Mouse (Mus musculus) embryonic facial prominence, embryonic 11.5 days (tissue): Measurements from ENCODE around the gene Rnf212. TPM values are rescaled to one million over a fixed set of nuclear protein-coding genes. Genes with fewer than 3 reads are reported as not detected.

Experiments used
- ATAC-seq: fragments of 200-750 bp; cut with Nextera tagmentation; replicated peaks from 2 replicates; pipeline ENCODE4 v1.8.0; 2017; ENCODE audit warnings: low read depth; ENCODE audit not compliant: insufficient number of reproducible peaks, low FRiP score, low TSS enrichment
- DNase-seq: peaks from one replicate; pipeline ENCODE4 v3.0.0-alpha.2; 2015; ENCODE audit warnings: low spot score
- H3K27ac ChIP-seq: fragments of 300-500 bp; sonication (generic); replicated peaks from 2 replicates; pipeline ENCODE4 v1.5.1; 2014; ENCODE audit warnings: mild to moderate bottlenecking, low read depth, low read length, control low read depth
- H3K27me3 ChIP-seq: fragments of 300-500 bp; sonication (generic); 2 replicates; pipeline ENCODE4 v1.6.1; 2014; ENCODE audit warnings: mild to moderate bottlenecking, low read length, moderate library complexity, mixed read lengths; ENCODE audit not compliant: control insufficient read depth, insufficient read depth
- H3K36me3 ChIP-seq: fragments of 300-500 bp; sonication (generic); replicated peaks from 2 replicates; pipeline ENCODE4 v1.6.1; 2014; ENCODE audit warnings: low read depth, mild to moderate bottlenecking, low read length, moderate library complexity, mixed read lengths; ENCODE audit not compliant: control insufficient read depth, insufficient read depth
- H3K4me1 ChIP-seq: fragments of 300-500 bp; sonication (generic); 2 replicates; pipeline ENCODE4 v1.6.1; 2014; ENCODE audit warnings: low read length, mixed read lengths; ENCODE audit not compliant: control insufficient read depth, insufficient read depth
- H3K4me2 ChIP-seq: fragments of 300-500 bp; sonication (generic); 2 replicates; pipeline ENCODE4 v1.6.1; 2014; ENCODE audit warnings: low read depth, mild to moderate bottlenecking, control low read depth, low read length, moderate library complexity
- H3K4me3 ChIP-seq: fragments of 300-500 bp; sonication (generic); 2 replicates; pipeline ENCODE4 v1.5.1; 2014; ENCODE audit warnings: low read depth, low read length, control low read depth
- H3K9ac ChIP-seq: fragments of 300-500 bp; sonication (generic); replicated peaks from 2 replicates; pipeline ENCODE4 v1.6.1; 2014; ENCODE audit warnings: mild to moderate bottlenecking, control low read depth, low read length
- H3K9me3 ChIP-seq: fragments of 300-500 bp; sonication (generic); replicated peaks from 2 replicates; pipeline ENCODE4 v1.6.1; 2016; ENCODE audit warnings: mild to moderate bottlenecking, low read length, inconsistent platforms, mixed read lengths; ENCODE audit not compliant: control insufficient read depth
- WGBS: fragments of 180-500 bp; shearing (Covaris S2); extraction: QIAGEN DNeasy Blood & Tissue Kit; methylation state at CpG from one replicate; pipeline ENCODE4 v1.1.7; 2014; 5-methylcytosine and 5-hydroxymethylcytosine counted together
- polyA plus RNA-seq: library from polyadenylated mRNA; unstranded; fragments of >200 nt; fragmentation: Nextera tagmentation; extraction: Ambion mirVana; gene quantifications from 2 replicates; pipeline ENCODE4 v1.2.1, GENCODE M21; 2014

Gene Rnf212
- polyA plus RNA-seq, 1 experiment from 2014 or later: 0.69 TPM

- no peaks in the 10 kb centered on the region for H3K27me3 ChIP-seq
- H3K27ac ChIP-seq: no peak overlapping the region
- H3K9ac ChIP-seq: no peak overlapping the region
- DNase-seq (no peak), ATAC-seq (no peak)
- H3K4me2 ChIP-seq: no peak overlapping the region
- H3K4me3 ChIP-seq: no peak overlapping the region
- WGBS: 48% methylated on average over 2 of the region's 2 CpGs
- H3K4me1 ChIP-seq: no peaks in the 10 kb centered on the region
- H3K9me3 ChIP-seq: no peaks in the 10 kb centered on the region
- H3K36me3 ChIP-seq: no peaks in the 10 kb centered on the region
These were observed 50.8 kb downstream of the Rnf212 start for GRCm38 (mm10) chr5:108724006-108724405.

GRCm38 (mm10) chr5:108719761-108720160, 55.0 kb downstream of the Rnf212 start:
- Histone ChIP-seq H3K9me3 (no peaks in the 10 kb centered on the region), H3K36me3 (no peaks in the 10 kb centered on the region), H3K27me3 (no peaks in the 10 kb centered on the region), H3K27ac (no peak overlapping the region), H3K4me3 (no peak overlapping the region), H3K9ac (no peak overlapping the region), H3K4me1 (no peaks in the 10 kb centered on the region), H3K4me2 (no peak overlapping the region)
- no peak for ATAC-seq
- DNase-seq: no peak
- WGBS: 72% methylated on average over 7 of the region's 7 CpGs

DNA sequence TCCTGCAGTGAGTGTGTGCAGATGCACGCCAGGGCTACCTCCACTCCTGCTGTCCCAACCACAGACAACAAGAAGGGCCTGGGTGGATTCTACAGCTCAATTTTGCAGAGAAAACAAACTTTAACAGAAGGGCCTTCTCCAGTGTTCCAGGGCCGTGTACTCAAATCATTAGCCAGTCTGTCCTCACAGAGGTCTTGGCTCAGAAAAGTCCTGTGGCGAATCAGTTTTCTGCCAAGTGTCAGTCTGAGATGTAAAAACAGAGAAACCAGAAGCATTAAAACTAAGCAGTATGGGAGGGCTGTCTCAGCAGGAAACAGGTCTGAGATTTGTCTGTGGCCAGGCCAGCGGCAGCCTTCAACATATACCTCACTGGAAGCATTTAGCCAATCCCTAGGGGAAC, 56.7 kb downstream of the Rnf212 start:
- no peak for DNase-seq
- H3K4me2 ChIP-seq: no peak overlapping the region

GRCm38 (mm10) chr5:108715974-108716373, 58.8 kb downstream of the Rnf212 start:
- WGBS: 81% methylated on average over 1 of the region's 1 CpGs
- no peak overlapping the region for H3K4me3 ChIP-seq
- no peaks in the 10 kb centered on the region for H3K4me1 ChIP-seq
- ATAC-seq (no peak), DNase-seq (no peak)
- no peak overlapping the region for H3K27ac ChIP-seq
- no peaks in the 10 kb centered on the region for H3K27me3 ChIP-seq
- H3K9me3 ChIP-seq: no peaks in the 10 kb centered on the region
- no peak overlapping the region for H3K9ac ChIP-seq
- no peaks in the 10 kb centered on the region for H3K36me3 ChIP-seq
- H3K4me2 ChIP-seq: no peak overlapping the region

More for the DNA sequence above, 56.7 kb downstream of the Rnf212 start:
- Histone ChIP-seq H3K27ac (0 out of 2 replicates have a peak overlapping the region, but pooled peaks have one; percentile 0), H3K36me3 (no peaks in the 10 kb centered on the region), H3K9ac (peak overlapping the region; percentile 8; the same call in 1 of the 2 replicates), H3K27me3 (no peaks in the 10 kb centered on the region), H3K4me1 (no peaks in the 10 kb centered on the region), H3K9me3 (no peaks in the 10 kb centered on the region), H3K4me3 (no peak overlapping the region)
- ATAC-seq: no peak
- 28% methylated on average over 4 of the region's 4 CpGs for WGBS

- Histone ChIP-seq H3K4me2 (no peak overlapping the region), H3K4me3 (no peak overlapping the region), H3K27ac (no peak overlapping the region), H3K4me1 (no peaks in the 10 kb centered on the region), H3K27me3 (no peaks in the 10 kb centered on the region), H3K9ac (no peak overlapping the region; the same call in 1 of the 2 replicates), H3K9me3 (no peaks in the 10 kb centered on the region), H3K36me3 (no peaks in the 10 kb centered on the region)
- no peak for DNase-seq
- no peak for ATAC-seq
- 44% methylated on average over 6 of the region's 6 CpGs for WGBS
These were observed 60.6 kb downstream of the Rnf212 start for GRCm38 (mm10) chr5:108714149-108714548.

- Histone ChIP-seq H3K27me3 (no peaks in the 10 kb centered on the region), H3K9ac (no peak overlapping the region), H3K4me3 (no peak overlapping the region), H3K9me3 (no peaks in the 10 kb centered on the region), H3K4me2 (no peak overlapping the region), H3K27ac (no peak overlapping the region), H3K36me3 (no peaks in the 10 kb centered on the region), H3K4me1 (no peaks in the 10 kb centered on the region)
- DNase-seq (no peak), ATAC-seq (no peak)
These were observed 61.1 kb downstream of the Rnf212 start for GRCm38 (mm10) chr5:108713691-108714090.

DNA sequence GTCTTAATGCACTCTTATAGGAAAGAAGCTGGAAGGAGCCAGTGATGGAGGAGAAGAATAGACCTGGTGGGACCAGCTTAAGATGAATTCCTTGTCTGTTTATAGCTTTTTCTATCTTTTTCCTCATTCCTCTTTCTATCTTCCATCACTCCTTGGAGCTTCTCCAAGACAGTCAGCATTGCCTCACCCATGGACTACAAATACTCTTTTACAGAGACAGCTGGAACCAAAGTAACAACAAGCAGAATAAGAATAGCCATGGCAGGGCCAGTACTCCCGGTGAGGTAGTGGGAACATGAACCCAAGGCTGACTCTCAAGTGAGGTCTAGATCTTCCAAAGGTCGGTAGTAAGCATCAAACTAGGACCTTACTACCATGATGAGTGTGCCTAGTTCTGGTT, 61.7 kb downstream of the Rnf212 start:
- H3K27me3 ChIP-seq: no peaks in the 10 kb centered on the region
- H3K9ac ChIP-seq: no peak overlapping the region
- DNase-seq (no peak), ATAC-seq (no peak)
- no peaks in the 10 kb centered on the region for H3K36me3 ChIP-seq
- no peak overlapping the region for H3K4me2 ChIP-seq
- WGBS: 86% methylated on average over 2 of the region's 2 CpGs
- no peaks in the 10 kb centered on the region for H3K9me3 ChIP-seq
- H3K27ac ChIP-seq: no peak overlapping the region
- no peaks in the 10 kb centered on the region for H3K4me1 ChIP-seq
- no peak overlapping the region for H3K4me3 ChIP-seq

GRCm38 (mm10) chr5:108711968-108712367, 62.8 kb downstream of the Rnf212 start:
- 96% methylated on average over 4 of the region's 6 CpGs for WGBS
- no peaks in the 10 kb centered on the region for H3K27me3 ChIP-seq
- no peak overlapping the region for H3K27ac ChIP-seq
- no peak overlapping the region for H3K4me2 ChIP-seq
- DNase-seq (no peak), ATAC-seq (no peak)
- H3K9me3 ChIP-seq: no peaks in the 10 kb centered on the region
- no peaks in the 10 kb centered on the region for H3K36me3 ChIP-seq
- H3K4me3 ChIP-seq: no peak overlapping the region
- no peak overlapping the region for H3K9ac ChIP-seq
- no peaks in the 10 kb centered on the region for H3K4me1 ChIP-seq
